Mouse (Mus musculus) embryonic fibroblast, embryonic 13.5 days (primary cell): ENCODE results near the gene Ank.

Source experiments
- CTCF ChIP-seq: IDR thresholded peaks from 2 replicates; pipeline ENCODE4 v1.5.1; 2011; ENCODE audit warnings: mild to moderate bottlenecking, control low read depth, low read length, moderate library complexity, borderline replicate concordance; ENCODE audit not compliant: insufficient read depth
- POLR2A ChIP-seq: IDR thresholded peaks from 2 replicates; pipeline ENCODE4 v1.6.1; 2011; ENCODE audit warnings: low read depth, mild to moderate bottlenecking, control low read depth, low read length, moderate library complexity

DNA sequence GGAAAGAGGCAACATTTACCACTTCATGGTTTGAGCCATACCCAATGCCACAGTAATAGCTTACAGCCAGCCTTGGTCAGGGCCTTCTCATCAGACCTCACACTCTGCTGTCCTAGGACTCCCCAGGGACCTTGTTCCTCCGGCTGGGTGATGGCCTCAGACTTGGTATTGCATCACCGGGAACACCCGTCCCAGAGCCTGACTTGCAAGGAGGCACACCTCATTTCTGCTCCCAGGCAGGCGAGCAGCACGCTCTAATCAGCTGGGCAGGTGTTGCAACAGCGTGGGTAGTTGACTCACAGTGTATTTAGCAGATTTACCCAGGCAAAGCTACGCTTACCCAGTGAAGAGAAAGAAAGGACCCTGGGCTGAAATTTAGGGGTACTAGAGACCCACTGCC, 11.2 kb downstream of the Ank start:
- TF ChIP-seq POLR2A (no peak), CTCF (no peak)
